In the genomic region with DNA sequence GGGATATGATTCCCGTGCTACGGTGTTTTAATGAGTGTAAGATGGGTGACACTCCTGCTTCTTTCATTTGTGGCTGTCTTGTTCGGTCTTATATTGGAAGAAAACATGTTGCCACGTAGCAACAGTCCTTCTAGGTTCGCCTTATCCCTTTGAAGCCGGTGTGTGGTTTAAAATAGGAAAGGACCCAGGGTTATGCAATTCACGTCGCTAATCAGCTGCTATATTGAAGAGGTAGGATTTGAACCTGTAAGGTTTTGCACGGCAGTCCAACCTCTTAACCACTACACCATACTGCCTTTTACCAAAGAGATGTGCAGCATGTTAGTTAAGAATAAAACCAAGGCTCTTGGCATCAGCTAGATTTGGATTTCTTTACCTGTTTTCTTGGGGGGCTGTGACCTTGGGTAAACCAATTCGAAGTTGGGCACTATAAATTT, we compare ENCODE assay signal across 8 mouse cellular contexts. TPM values are rescaled to one million over a fixed set of nuclear protein-coding genes. Genes with fewer than 3 reads are reported as not detected.
DNase-seq lines count a peak whose midpoint lies in the region; ATAC-seq lines count a peak whose summit lies in the region.

No protein-coding gene starts in this region.

- H3K27ac ChIP-seq in forebrain, embryonic 15.5 days (replicated peaks): peak overlapping the region; percentile 79
- peak overlapping the region; percentile 93 for H3K27ac ChIP-seq in midbrain, embryonic 10.5 days (replicated peaks)

- no peaks in the 10 kb centered on the region for H3K36me3 ChIP-seq in forebrain, embryonic 15.5 days
- peaks cover 26% of the 10 kb centered on the region for H3K36me3 ChIP-seq in midbrain, embryonic 10.5 days

- H3K27me3 ChIP-seq in forebrain, embryonic 15.5 days: no peaks in the 10 kb centered on the region
- no peaks in the 10 kb centered on the region for H3K27me3 ChIP-seq in midbrain, embryonic 10.5 days (ENCODE audit: low read depth, poor library complexity, severe bottlenecking)

- peak; percentile 71 for DNase-seq in right cerebral cortex, adult 18-20 months
- DNase-seq in right cerebral cortex, postnatal 14 days: no peak
- peak; percentile 46 to 65 for DNase-seq in cerebellum, adult 18-20 months
- peak; percentile 98 for DNase-seq in hindlimb bud, embryonic 11.5 days (ENCODE audit: extremely low spot score, low read depth, low spot score)
- DNase-seq in left cerebral cortex, postnatal 25 days (ENCODE audit: low spot score in 2 of 2): peak; percentile 72 to 85
- DNase-seq in midbrain, embryonic 10.5 days (ENCODE audit: low spot score): peak; percentile 59
- DNase-seq in spleen, postnatal 36 days (ENCODE audit: low spot score in 2 of 2): peak; percentile 76 to 85

- H3K4me2 ChIP-seq in forebrain, embryonic 15.5 days (replicated peaks): peak overlapping the region; percentile 80

- H3K4me3 ChIP-seq in forebrain, embryonic 15.5 days: peak overlapping the region; percentile 72
- H3K4me3 ChIP-seq in midbrain, embryonic 10.5 days: peak overlapping the region; percentile 83

- H3K4me1 ChIP-seq in forebrain, embryonic 15.5 days: peaks cover 16% of the 10 kb centered on the region
- peaks cover 34% of the 10 kb centered on the region for H3K4me1 ChIP-seq in midbrain, embryonic 10.5 days

- 7% methylated on average over 10 of the region's 10 CpGs for WGBS in forebrain, embryonic 15.5 days
- WGBS in midbrain, embryonic 10.5 days: 10% methylated on average over 10 of the region's 10 CpGs

- H3K9me3 ChIP-seq in forebrain, embryonic 15.5 days: no peaks in the 10 kb centered on the region
- H3K9me3 ChIP-seq in midbrain, embryonic 10.5 days (replicated peaks): no peaks in the 10 kb centered on the region

- ATAC-seq in forebrain, embryonic 15.5 days (replicated peaks): peak; percentile 59

- H3K9ac ChIP-seq in forebrain, embryonic 15.5 days (replicated peaks): peak overlapping the region; percentile 74

- intact Hi-C loops in left cerebral cortex, postnatal 25 days (cut with DNase I): loop anchor here (5.0 to 10.0 kb wide), 2 partner anchors 244 to 281 kb away; a partner anchor contains a TSS

RNA-seq across cellular contexts. Expression of a gene that starts 1.0 kb away (rescaled TPM):
- polyA plus RNA-seq in forebrain, embryonic 15.5 days (2015; fragmentation: Nextera tagmentation; extraction: Ambion mirVana): 31.6 and 31.9 TPM in 2 replicates
- total RNA-seq in left cerebral cortex, postnatal 25 days (2021): 10 to 100 TPM; 25.2 TPM
- polyA plus RNA-seq in midbrain, embryonic 10.5 days (2016; fragmentation: Nextera tagmentation; extraction: Ambion mirVana): 38.2 and 41.0 TPM in 2 replicates
